Mouse (Mus musculus): Measurements from ENCODE around the gene Gm438.
"Not testable (repeated sequence)": the region's sequence is repeated elsewhere in the genome, so short reads cannot be mapped to it uniquely, and the experiment has no call there.

The Gm438 gene

GRCm38 (mm10) chr4:144786483-144786882, at the start of gene Gm438:
Gm438 (minus strand) TSS chr4:144786583.
- no peak for DNase-seq (ENCODE audit: low spot score)

- DNase-seq (ENCODE audit: low spot score), result no peak
Observed at GRCm38 (mm10) chr4:144824706-144825105, 38.3 kb upstream of the Gm438 start.

- DNase-seq (ENCODE audit: low spot score), result no peak
Observed at GRCm38 (mm10) chr4:144823996-144824395, 37.6 kb upstream of the Gm438 start.

GRCm38 (mm10) chr4:144807135-144807534, 20.8 kb upstream of the Gm438 start:
- not testable (repeated sequence) for DNase-seq (ENCODE audit: low spot score)

GRCm38 (mm10) chr4:144803633-144804032, 17.2 kb upstream of the Gm438 start:
- no peak for DNase-seq (ENCODE audit: low spot score)

GRCm38 (mm10) chr4:144790141-144790540, 3.8 kb upstream of the Gm438 start:
- DNase-seq (ENCODE audit: low spot score), result no peak

GRCm38 (mm10) chr4:144782476-144783197, 3.7 kb downstream of the Gm438 start:
- no peak for DNase-seq (ENCODE audit: low spot score)

GRCm38 (mm10) chr4:144765722-144766121, 20.7 kb downstream of the Gm438 start:
- DNase-seq (ENCODE audit: low spot score), result peak; percentile 10

- no peak for DNase-seq (ENCODE audit: low spot score)
Observed at GRCm38 (mm10) chr4:144749139-144749538, 37.2 kb downstream of the Gm438 start.
